Mouse (Mus musculus) embryo, embryonic 9.5 days (tissue): Measurements from ENCODE around the gene Tcl1b2.
"Not testable (repeated sequence)": the region's sequence is repeated elsewhere in the genome, so short reads cannot be mapped to it uniquely, and the experiment has no call there.

Experiments
- DNase-seq: peaks from one replicate; pipeline ENCODE4 v3.0.0-alpha.2; 2017; ENCODE audit errors: extremely low spot score

Tcl1b2 gene

GRCm38 (mm10) chr12:105173366-105173765, 27.6 kb downstream of the Tcl1b2 start:
- no peak for DNase-seq

GRCm38 (mm10) chr12:105174318-105174717, 28.5 kb downstream of the Tcl1b2 start:
- not testable (repeated sequence) for DNase-seq

GRCm38 (mm10) chr12:105176044-105176443, 30.2 kb downstream of the Tcl1b2 start, which contains the start of gene Tcl1b5:
Gene Tcl1b5 (plus strand): TSS chr12:105176344.
- not testable (repeated sequence) for DNase-seq

GRCm38 (mm10) chr12:105181040-105181644, 35.3 kb downstream of the Tcl1b2 start:
- not testable (repeated sequence) for DNase-seq

- not testable (repeated sequence) for DNase-seq
Measured at GRCm38 (mm10) chr12:105188980-105189379, 43.2 kb downstream of the Tcl1b2 start.

- not testable (repeated sequence) for DNase-seq
Measured at GRCm38 (mm10) chr12:105190743-105191142, 44.9 kb downstream of the Tcl1b2 start, which contains the start of gene Tcl1b3. Gene Tcl1b3 (plus strand): TSS chr12:105191043.

GRCm38 (mm10) chr12:105199684-105200497, 54.1 kb downstream of the Tcl1b2 start:
- DNase-seq, result peak; percentile 34

GRCm38 (mm10) chr12:105201657-105202056, 55.8 kb downstream of the Tcl1b2 start, which contains the start of gene Tcl1b4:
Gene Tcl1b4 (plus strand): TSS chr12:105201957.
- DNase-seq, result not testable (repeated sequence)
